Mouse (Mus musculus) naive thymus-derived CD4-positive, alpha-beta T cell, adult 2 months (primary cell): ENCODE data around the gene Abcb6.

ENCODE experiments used
- DNase-seq: peaks from one replicate; pipeline ENCODE4 v3.0.0-alpha.2; 2011; ENCODE audit warnings: low read depth

Gene Abcb6

GRCm38 (mm10) chr1:75180105-75180590 lies at the start of gene Abcb6:
TSS of gene Abcb6 (minus strand) at chr1:75180392.
- peak; percentile 82 for DNase-seq

- no peak for DNase-seq
Measured at GRCm38 (mm10) chr1:75229158-75229557, 49.0 kb upstream of the Abcb6 start.

- DNase-seq: no peak
Measured at GRCm38 (mm10) chr1:75227653-75228052, 47.5 kb upstream of the Abcb6 start.

GRCm38 (mm10) chr1:75226138-75226537 lies 45.9 kb upstream of the Abcb6 start:
- no peak for DNase-seq

DNA sequence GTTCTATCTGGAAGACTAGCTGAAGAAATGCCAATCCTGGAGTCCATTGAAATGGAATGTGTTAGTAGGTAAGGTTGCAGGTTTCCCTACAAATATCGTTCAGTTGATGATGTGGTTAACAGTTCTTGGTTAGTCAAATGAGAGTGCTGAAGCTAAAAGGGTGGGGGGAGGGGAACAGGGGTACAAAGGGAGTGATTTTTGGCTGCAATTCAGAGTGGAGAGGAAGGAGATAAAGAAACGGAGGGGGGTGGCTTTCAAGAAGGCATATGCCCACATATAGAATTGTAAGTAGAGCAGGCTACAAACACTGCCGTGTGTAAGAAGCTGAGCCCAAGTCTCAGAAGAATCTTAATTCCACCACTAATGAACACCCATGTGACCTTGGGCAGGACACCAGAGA lies 45.3 kb upstream of the Abcb6 start:
- DNase-seq: peak; percentile 49

- peak; percentile 47 for DNase-seq
Measured at GRCm38 (mm10) chr1:75223532-75223931, 43.3 kb upstream of the Abcb6 start.

- peak; percentile 72 for DNase-seq
Measured at GRCm38 (mm10) chr1:75222926-75223325, 42.7 kb upstream of the Abcb6 start.

GRCm38 (mm10) chr1:75221538-75221937 lies 41.3 kb upstream of the Abcb6 start:
- no peak for DNase-seq

DNA sequence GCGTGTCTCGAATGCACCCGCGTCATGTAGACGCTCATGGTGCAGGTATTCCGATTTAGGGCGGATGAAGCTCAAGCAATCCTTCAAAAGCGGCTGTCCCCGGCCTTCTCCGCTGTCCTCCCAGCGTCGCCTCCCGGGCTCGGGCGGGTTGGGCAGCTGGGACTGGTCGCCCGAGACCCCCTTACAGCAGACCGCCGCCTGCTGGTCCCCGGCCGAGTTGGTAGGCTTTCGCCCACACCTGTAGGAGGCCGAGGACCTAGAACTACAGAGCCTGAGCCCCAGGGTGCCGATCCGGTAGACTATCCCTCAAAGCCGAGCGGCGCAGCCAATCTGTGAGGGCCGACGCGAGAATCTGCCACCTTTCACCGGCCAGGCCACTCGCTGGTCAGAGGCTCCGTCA lies 39.3 kb upstream of the Abcb6 start, which contains the start of gene Tuba4a:
TSS of gene Tuba4a (minus strand) at position 335 of the 400 bp plus-strand sequence.
- DNase-seq: no peak

- peak; percentile 99 for DNase-seq
Measured at GRCm38 (mm10) chr1:75219078-75219477, 38.9 kb upstream of the Abcb6 start.

DNA sequence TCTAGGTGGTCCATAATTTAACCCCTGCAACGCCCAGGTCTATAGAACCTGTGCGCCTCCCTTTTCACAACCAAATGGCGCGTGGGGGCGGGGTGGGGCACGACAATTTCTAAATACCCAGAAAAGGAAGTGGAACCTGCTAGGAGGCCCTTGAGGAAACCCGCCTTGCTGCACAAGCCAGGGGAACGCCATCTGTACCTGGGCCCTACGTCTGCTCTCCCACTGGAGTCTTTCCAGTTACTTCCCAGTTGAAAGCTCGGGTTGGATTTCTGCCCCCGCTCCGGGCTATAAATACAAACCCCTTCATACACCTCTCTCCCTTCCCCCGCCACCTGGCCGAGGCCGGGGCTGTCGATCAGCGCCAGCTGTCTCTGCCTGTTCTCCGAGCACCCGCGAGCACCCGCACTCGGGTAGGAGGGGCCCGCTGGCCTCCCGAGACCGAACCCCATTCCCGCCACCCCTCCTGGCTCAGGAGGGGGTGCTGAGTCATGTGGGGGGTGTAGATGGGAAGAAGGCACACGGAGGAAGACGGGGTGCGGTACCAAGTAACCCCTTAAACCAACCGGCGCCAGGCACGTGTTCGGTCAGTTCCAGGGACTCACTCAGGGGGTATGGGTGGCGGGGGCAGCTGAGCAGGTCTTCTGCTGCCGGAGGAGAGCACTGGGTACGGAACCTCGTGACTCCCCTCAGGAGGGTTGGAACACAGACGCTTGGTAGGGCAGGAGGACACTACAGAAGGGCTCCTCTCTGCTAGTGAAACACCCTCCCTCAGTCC lies 38.2 kb upstream of the Abcb6 start:
- DNase-seq: peak; percentile 75

- DNase-seq: no peak
Measured at GRCm38 (mm10) chr1:75217893-75218226, 37.7 kb upstream of the Abcb6 start.

DNA sequence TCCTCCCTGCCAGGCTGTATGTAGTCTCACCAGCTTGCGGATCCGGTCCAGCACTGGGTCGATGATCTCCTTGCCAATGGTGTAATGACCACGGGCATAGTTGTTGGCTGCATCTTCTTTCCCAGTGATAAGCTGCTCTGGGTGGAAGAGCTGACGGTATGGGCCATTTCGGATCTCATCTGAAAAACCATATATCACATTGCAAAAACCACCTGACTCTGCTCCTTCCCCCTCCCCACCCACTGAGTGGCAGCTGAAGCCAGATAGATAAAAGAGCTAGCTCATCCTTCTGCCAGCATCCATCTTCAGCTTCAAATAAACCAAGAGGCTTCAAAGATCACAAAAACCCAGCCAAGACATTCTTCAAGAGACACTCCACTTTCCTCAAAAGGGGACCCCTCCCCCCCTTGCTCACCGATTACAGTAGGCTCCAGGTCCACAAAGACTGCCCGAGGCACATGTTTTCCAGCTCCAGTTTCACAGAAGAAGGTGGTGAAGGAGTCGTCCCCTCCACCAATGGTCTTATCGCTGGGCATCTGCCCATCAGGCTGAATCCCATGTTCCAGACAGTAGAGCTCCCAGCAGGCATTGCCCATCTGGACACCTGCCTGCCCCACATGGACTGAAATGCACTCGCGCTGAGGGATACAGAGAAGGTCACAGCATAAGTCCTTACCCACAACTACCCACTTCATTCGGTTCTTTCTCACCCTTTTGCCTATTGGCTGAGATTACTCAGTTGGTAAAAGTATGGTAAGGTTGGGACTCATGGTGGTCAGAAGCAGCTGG lies 36.8 kb upstream of the Abcb6 start:
- DNase-seq: peak; percentile 63

DNA sequence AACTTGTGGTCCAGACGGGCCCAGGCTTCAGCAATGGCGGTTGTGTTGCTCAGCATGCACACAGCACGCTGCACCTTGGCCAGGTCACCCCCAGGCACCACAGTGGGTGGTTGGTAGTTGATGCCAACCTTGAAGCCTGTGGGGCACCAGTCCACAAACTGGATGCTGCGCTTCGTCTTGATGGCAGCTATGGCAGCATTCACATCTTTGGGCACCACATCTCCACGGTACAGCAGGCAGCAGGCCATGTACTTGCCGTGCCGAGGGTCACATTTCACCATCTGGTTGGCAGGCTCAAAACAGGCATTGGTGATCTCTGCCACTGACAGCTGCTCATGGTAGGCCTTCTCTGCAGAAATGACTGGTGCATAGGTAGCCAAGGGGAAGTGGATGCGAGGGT lies 35.6 kb upstream of the Abcb6 start:
- DNase-seq: peak; percentile 13

DNA sequence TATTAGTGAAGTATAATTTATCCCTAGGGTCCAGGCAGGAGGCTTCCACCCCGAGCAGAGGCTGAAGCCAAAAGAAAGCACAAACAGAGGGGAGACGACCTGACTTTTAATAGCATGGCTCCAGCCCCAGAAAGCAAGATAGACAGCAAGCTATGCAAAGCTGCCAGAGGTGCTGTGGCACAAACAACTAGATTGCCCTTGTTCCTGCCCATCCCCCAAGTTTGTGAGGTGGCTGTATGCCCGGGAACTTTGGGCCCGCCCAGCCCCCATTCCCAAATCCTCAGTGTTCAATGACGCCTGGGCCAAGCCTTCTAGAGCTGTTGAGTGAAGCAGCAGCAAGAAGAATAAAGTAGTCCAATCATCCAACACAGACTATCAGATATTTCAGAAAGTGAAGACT lies 34.7 kb upstream of the Abcb6 start:
- DNase-seq: no peak

DNA sequence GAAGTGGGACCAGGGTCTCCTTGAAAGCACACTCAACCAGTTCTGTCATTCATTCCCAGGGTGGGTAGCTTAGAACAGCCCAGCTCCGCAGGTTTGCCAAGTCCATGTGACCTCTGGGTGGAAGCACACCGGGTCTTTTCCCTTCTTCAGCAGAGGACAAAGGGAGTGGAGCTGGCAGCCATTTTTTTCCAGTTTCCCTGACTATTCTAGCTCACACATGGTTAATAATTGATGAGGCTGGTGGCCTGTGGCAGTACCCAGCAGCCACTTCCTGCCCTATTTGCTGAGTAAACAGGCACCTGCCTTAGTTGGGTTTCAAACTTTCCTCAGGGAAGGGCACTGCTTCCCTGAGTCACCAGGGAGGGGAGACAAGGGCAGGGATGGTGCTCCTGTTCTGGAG lies 34.2 kb upstream of the Abcb6 start:
- peak; percentile 19 for DNase-seq

- peak; percentile 55 for DNase-seq
Measured at GRCm38 (mm10) chr1:75213096-75213495, 32.9 kb upstream of the Abcb6 start.

DNA sequence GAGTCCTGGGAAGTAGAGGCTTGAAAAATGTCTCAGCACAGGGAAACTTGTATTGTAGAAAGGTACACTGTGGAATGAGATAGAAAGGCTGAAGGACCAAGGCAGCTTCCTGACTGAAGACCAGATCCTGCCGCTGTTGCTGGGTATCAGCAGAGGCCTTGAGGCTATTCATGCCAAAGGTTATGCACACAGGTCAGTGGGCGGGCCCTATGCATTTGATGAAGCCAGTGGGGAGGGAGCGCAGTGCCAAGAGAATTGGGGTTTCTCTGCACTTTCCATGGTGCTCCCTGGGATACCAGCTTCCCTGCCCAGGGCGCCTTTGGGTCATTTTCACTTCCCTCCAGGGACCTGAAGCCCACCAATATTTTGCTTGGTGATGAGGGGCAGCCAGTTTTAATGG lies 32.4 kb upstream of the Abcb6 start:
- peak; percentile 10 for DNase-seq

DNA sequence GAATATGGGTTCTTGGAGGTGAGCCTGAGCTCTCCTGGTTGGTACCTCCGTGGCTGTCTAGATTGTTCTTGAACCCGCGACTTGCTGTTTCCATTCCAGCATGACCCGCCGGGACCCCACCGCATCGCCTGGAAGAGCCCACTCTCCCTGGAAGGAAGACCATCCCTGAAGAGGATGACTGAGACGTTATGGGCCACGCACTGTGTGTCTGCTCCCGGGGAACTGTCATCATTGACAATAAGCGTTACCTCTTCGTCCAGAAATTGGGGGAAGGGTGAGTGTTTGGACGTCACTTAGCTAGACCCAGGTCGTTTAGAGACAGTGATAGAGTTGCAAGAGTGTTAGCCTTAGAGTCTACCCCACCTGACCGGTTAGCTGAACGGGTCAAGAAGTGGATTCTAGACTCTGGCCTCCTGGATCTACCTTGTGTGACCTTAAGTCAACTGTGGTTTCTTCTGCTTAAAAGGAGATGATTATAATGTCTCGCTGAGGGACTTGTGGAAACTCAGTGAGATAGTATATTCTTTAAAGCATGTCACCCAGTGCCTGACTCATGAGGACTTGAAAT lies 31.0 kb upstream of the Abcb6 start:
- DNase-seq: no peak

DNA sequence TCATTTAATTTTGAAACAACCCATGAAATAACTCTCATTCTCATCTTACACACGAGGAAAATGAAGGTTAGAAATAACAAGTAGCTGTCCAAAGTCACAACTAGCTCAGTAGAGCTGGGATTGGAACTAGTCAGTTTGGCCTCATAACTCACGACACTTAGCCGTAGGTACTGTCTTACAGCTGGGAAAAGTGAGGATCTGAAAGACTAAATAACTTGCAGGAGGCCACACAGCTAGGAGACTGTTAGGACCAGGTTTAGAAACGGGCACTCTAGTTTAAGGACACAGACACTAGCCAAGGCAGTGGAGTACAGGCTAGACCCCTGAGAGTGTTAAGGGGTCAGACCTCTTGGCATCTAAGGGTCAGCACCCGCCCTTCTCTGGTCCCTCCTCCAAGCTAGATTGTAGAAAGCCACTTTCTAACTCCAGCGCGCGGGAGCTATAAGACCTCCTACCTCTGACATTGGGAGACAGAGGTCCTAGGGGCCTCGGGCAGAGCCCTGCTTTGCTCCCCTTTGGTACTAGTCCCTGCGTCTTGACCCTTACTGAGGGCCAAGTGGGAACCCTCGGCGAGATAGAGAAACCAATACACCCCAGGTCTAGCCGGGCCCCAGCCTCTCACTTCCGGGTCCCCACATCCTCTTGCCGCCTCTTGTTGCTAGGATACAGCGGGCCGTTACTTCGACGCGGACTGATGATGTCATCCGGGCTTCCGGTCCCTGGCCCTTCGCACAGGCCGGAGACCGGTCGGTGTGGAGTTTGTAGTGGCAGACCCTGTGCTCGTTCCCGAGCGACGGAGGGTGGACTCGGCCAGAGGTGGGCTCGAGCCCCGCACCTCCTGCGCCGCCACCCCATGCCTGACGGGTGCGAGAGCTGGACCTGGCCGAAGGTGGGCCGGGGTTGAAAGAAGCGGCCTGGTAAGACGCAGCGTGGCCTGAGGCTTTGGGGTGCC lies 30.2 kb upstream of the Abcb6 start, which contains the start of the genes Glb1l and Stk16:
TSS of gene Glb1l (minus strand) at position 678 of the 952 bp plus-strand sequence.
TSS of gene Stk16 (plus strand) at position 703 of the 952 bp plus-strand sequence.
- DNase-seq: peak; percentile 94

GRCm38 (mm10) chr1:75208967-75209678 lies 28.9 kb upstream of the Abcb6 start:
- peak; percentile 34 for DNase-seq
